Mouse (Mus musculus) megakaryocyte, embryonic 14.5 days (primary cell): ENCODE results near the gene Racgap1. TPM values are rescaled to one million over a fixed set of nuclear protein-coding genes. Genes with fewer than 3 reads are reported as not detected.

ENCODE experiments used
- H3K27me3 ChIP-seq: replicated peaks from 2 replicates; pipeline ENCODE3; 2012; ENCODE audit warnings: inconsistent platforms
- H3K36me3 ChIP-seq: replicated peaks from 2 replicates; pipeline ENCODE3; 2012; ENCODE audit warnings: low read length, inconsistent platforms, mixed read lengths
- H3K4me1 ChIP-seq: 2 replicates; pipeline ENCODE4 v1.6.1; 2012; ENCODE audit warnings: inconsistent platforms
- H3K4me3 ChIP-seq: replicated peaks from 2 replicates; pipeline ENCODE3; 2012; ENCODE audit warnings: moderate library complexity, mild to moderate bottlenecking, inconsistent platforms
- H3K9me3 ChIP-seq: 2 replicates; pipeline ENCODE4 v1.6.1; 2012; ENCODE audit warnings: inconsistent platforms
- FLI1 ChIP-seq: IDR thresholded peaks from 2 replicates; pipeline ENCODE4 v1.6.1; 2012; ENCODE audit warnings: low read length, inconsistent platforms, mixed read lengths
- GATA1 ChIP-seq: IDR thresholded peaks from 3 replicates; pipeline ENCODE4 v1.6.1; 2012; ENCODE audit warnings: mixed read lengths, low read length, inconsistent platforms, borderline replicate concordance
- polyA plus RNA-seq: library from polyadenylated mRNA; stranded (reverse); fragments of >175 nt; gene quantifications from 2 replicates; pipeline ENCODE4 v1.2.3, GENCODE M21; 2012; ENCODE audit warnings: low replicate concordance; ENCODE audit not compliant: insufficient read depth

The Racgap1 gene
- polyA plus RNA-seq, 1 experiment = 3.6 TPM

DNA sequence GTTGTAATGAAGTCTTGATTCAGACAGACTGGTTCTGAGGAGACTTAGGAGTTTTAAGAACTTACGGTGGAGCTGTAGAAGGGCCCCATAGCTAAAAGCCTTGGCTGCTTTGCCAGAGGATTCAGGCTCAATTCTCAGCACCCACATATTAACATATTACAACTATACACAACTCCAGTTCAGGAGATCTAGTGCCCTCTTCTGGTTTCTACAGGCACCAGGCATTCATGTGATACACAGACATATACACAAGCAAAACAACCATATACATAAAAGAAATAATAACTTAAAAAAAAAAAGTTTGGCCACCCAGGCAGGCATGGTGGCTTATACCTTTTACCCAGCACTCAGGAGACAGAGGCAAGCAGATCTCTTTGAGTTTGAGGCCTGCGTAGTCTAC, 16.1 kb upstream of the Racgap1 start:
- Histone ChIP-seq H3K9me3 (peaks cover 13% of the 10 kb centered on the region), H3K4me3 (no peak overlapping the region), H3K36me3 (no peaks in the 10 kb centered on the region), H3K27me3 (peaks cover 91% of the 10 kb centered on the region), H3K4me1 (peaks cover 51% of the 10 kb centered on the region)
- TF ChIP-seq GATA1 (no peak), FLI1 (no peak)

DNA sequence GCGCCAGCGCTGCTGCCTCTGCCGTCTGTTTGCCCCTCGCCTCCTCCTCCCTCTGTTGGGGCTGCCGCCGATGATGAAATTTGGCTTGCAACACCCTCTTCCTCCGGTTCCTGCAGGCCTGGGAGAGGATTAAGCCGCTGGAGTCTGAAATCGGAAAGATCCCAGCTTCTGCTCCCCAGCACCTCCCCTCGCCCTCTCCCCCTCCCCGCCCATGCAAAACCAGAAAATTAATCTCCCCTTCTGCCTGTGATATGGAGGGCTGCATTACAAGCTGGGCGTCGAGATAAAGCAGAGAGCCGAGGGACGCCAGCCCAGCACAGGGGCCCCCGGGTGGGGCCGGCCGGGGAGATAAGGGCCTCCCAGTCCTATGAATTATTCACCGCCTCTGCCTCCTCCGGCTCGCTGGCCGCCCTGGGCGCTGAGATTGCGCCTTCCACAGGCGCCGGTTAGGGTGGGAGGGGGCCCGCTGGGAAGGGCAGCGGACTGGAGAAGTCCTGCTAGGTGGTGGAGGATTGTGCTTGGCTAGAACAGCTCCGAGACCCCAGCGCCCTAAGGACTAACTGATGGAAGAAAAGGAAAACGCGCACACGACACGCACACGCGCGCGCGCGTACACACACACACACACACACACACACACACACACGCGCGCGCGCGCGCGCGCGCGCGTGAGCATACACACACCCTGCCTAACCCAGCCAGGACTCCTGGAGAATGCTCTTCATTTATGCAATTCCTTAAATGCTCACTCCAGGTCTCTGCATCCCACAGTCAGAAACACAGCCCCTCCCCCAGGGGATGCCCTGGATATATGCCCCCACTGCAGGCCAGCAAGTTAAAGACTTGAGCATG, 13.4 kb upstream of the Racgap1 start:
- TF ChIP-seq GATA1 (no peak), FLI1 (no peak)
- Histone ChIP-seq H3K4me3 (peak overlapping the region; percentile 89), H3K4me1 (peaks cover 43% of the 10 kb centered on the region), H3K36me3 (no peaks in the 10 kb centered on the region), H3K9me3 (peaks cover 19% of the 10 kb centered on the region), H3K27me3 (peaks cover 91% of the 10 kb centered on the region)

DNA sequence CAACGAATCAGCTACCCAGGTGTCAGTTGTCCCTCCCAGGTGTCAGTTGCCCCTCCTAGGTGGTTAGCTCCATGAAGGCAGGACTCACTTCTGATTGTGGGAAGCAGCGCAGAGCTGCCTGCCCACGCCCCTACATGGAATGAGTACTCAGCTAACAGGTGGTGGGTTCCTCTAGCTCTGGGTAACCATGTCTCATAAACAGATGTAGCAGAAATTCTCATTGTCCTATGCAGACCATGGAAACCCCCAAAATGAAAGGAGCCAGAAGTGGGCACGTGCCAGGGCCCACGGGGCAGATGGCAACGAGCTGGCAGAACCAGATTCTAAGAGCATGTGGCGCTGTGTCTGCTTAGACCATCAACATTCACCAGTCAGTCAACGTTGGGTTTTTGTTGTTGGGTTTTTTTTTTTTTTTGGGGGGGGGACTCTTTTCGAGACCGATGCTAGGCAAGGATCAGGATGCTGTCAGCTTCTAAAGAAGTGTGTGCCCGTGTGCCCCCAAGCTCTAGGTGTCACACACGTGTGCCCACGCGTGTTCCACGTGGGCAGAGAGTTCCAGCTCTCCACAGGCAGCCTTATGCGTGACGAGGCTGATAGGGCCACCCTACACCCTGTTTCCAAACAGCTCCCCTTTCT, 12.6 kb upstream of the Racgap1 start:
- no peak for TF ChIP-seq FLI1
- TF ChIP-seq GATA1 = no peak
- peaks cover 84% of the 10 kb centered on the region for H3K27me3 ChIP-seq
- H3K36me3 ChIP-seq = no peaks in the 10 kb centered on the region
- peaks cover 40% of the 10 kb centered on the region for H3K4me1 ChIP-seq
- peaks cover 19% of the 10 kb centered on the region for H3K9me3 ChIP-seq
- H3K4me3 ChIP-seq = peak overlapping the region; percentile 89

DNA sequence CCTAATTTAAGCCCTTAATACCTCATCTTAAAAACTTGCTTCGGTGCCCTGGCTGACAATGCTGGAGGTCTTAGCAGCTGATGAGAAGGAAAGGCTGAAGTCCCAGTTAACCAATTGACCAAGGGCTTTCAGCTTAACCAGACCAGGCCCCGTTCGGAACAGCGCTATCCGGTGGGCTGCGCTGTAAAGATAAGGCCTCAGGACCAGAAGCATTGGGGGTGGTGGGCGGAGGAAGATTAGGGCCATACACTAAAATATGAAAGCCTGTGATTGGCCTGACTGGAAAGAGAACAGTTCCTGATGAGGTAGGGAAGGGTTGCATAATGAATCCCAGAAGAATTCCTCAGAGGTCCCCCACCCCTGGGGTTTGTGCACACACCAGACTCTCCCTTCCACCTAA, 10.9 kb upstream of the Racgap1 start:
- H3K9me3 ChIP-seq = peaks cover 25% of the 10 kb centered on the region
- TF ChIP-seq GATA1 = no peak
- TF ChIP-seq FLI1 = no peak
- no peaks in the 10 kb centered on the region for H3K36me3 ChIP-seq
- no peak overlapping the region for H3K4me3 ChIP-seq
- H3K4me1 ChIP-seq = peaks cover 40% of the 10 kb centered on the region
- peaks cover 82% of the 10 kb centered on the region for H3K27me3 ChIP-seq

DNA sequence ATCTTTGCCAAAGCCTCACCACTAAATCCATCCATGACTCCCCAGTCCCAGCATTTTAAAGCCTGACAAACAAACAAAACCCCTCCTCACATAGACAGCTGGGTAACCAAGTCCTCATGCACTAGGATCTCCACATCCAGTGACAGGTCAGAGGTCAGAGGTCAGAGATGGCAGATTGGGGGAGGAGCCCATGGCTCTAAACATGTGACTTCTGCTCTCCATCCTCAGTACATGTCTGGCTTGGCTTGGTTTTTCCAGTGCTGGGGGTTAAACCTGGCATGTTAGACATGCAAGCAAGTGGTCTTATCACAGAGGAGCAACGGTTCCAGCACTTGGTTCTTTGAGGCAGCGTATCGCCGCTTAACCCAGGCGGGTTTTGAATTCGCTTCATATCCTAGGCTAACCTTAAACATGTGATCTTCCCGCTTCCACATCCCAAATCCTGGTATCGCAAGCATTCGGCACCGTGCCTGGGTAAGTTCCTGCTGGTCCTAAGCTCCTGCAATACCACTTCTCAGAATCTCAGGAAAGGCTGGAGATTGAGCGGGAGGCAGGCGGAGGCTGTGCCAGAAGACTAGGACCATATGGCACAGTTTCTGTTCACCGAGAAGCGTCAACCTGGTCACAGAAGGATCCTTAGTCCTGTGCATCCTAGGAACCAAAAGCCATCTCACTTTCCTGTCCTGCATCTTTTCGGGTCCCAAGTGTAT, 9.8 kb upstream of the Racgap1 start:
- Histone ChIP-seq H3K4me3 (no peak overlapping the region), H3K27me3 (peaks cover 80% of the 10 kb centered on the region), H3K4me1 (peaks cover 40% of the 10 kb centered on the region), H3K9me3 (peaks cover 14% of the 10 kb centered on the region), H3K36me3 (no peaks in the 10 kb centered on the region)
- no peak for TF ChIP-seq FLI1
- no peak for TF ChIP-seq GATA1

DNA sequence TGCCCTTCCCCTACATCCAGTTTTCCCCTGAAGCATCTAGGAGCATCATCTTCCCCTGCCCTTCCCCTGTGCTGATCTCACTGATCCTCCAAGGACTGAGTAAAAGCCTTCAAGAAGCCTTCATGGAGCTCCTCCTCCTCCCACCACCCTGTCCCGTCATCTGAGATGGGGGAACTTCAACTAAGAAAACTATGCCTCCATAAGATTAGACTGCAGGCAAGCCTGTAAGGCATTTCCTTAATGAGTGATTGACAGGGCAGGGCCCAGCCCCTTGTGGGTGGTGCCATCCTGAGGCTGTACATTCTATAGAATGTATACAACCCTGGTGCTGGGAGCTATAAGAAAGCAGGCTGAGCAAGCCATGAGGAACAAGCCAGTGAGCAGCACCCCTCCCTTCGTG, 7.0 kb upstream of the Racgap1 start:
- peaks cover 30% of the 10 kb centered on the region for H3K4me1 ChIP-seq
- no peak overlapping the region for H3K4me3 ChIP-seq
- peaks cover 83% of the 10 kb centered on the region for H3K27me3 ChIP-seq
- H3K36me3 ChIP-seq = no peaks in the 10 kb centered on the region
- TF ChIP-seq FLI1 (no peak), GATA1 (no peak)
- H3K9me3 ChIP-seq = peaks cover 14% of the 10 kb centered on the region

DNA sequence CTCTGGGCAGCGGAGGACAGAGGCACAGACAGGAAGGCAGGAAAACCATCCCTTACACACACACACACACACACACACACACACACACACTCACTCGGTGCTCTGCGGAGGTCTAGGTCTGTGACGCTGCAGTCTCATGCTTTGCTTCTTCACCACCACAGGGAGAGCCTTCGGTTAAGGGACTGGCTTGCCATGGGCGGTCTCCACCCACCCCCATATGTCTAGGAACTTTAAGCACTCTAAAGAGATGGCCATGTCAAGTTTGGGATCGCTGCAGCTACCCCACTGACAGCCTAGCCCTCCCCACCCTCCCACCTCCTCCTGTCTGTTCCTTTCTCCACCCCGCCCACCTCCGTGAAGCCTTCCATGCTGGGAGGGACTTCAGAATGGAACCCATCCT, 4.5 kb upstream of the Racgap1 start:
- Histone ChIP-seq H3K36me3 (no peaks in the 10 kb centered on the region), H3K4me1 (peaks cover 39% of the 10 kb centered on the region), H3K4me3 (no peak overlapping the region), H3K27me3 (peaks cover 70% of the 10 kb centered on the region), H3K9me3 (peaks cover 11% of the 10 kb centered on the region)
- TF ChIP-seq GATA1 (no peak), FLI1 (no peak)

DNA sequence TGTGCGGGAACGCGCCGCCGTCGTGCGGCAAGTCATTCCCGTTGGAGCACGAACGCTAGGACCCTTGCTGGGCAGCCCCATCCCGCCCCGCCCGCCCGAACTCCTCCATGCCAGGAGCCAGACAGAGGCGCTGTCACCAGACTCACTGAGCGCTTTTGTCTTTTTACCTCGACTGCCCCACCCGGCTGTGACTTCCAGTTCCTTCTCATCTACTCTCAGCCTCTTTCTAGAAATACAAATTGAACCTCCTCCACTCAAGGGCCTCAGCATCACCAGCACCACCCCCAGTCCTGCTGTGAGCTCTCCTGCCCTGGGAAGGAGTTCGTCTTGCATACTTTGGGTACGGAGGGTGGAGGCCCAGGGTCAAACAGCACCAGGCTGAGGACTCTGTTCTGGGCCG, 2.4 kb upstream of the Racgap1 start:
- TF ChIP-seq FLI1 (no peak), GATA1 (no peak)
- Histone ChIP-seq H3K4me3 (peak overlapping the region; percentile 73), H3K9me3 (peaks cover 6% of the 10 kb centered on the region), H3K27me3 (peaks cover 56% of the 10 kb centered on the region), H3K36me3 (no peaks in the 10 kb centered on the region), H3K4me1 (peaks cover 59% of the 10 kb centered on the region)

DNA sequence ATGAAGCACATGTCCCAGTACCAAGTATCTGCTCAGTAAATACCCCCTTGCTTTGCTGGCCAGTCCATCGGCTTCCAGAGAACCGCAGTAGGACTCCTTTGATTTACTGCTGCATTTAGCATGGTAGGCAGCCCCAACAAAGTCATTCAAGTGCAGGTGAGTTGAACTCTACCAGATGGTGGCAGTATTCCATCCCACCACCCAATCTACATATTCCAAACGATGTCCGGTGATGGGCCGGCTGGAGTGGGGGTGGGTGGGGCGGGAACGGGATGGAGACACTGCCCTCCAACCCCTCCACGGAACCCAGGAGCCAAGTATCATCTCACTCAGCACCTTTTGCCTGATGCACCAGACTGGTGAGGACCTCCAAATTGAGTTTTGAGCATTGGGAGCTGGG, 1.8 kb upstream of the Racgap1 start:
- Histone ChIP-seq H3K4me3 (peak overlapping the region; percentile 73), H3K27me3 (peaks cover 51% of the 10 kb centered on the region), H3K4me1 (peaks cover 58% of the 10 kb centered on the region), H3K9me3 (peaks cover under 1% of the 10 kb centered on the region), H3K36me3 (no peaks in the 10 kb centered on the region)
- TF ChIP-seq FLI1 (no peak), GATA1 (no peak)
